Mouse (Mus musculus) left cerebral cortex, adult 2 months (tissue): Measurements from ENCODE around the gene Gmfb. TPM values are rescaled to one million over a fixed set of nuclear protein-coding genes. Genes with fewer than 3 reads are reported as not detected.

ENCODE experiments used
- DNase-seq, 2 experiments: peaks; one replicate each; pipeline ENCODE4 v3.0.0; 2021 to 2022; ENCODE audit warnings: low spot score in 2 of 2, mixed read lengths in 1 of 2; ENCODE audit errors: extremely low spot score in 1 of 2
- H3K27ac ChIP-seq: fragments of 200-600 bp; 2 replicates; pipeline ENCODE4 v1.8.1; 2022
- H3K4me3 ChIP-seq: fragments of 200-600 bp; 2 replicates; pipeline ENCODE4 v1.8.1; 2022
- CTCF ChIP-seq: fragments of 200-600 bp; IDR thresholded peaks from 2 replicates; pipeline ENCODE4 v1.8.1; 2022; ENCODE audit warnings: antibody characterized with exemption, mild to moderate bottlenecking, moderate library complexity
- intact Hi-C: fragments of 180-260 bp; cut with DNase I; formaldehyde crosslinking; loops from one replicate; pipeline ENCODE4 v1.15.1; 2025
- long read RNA-seq, 2 experiments: library from polyadenylated mRNA; stranded (forward); transcript quantifications; one replicate each; pipeline ENCODE4 v2.0.0; 2021; ENCODE audit warnings: borderline mapping rate in 2 of 2
- total RNA-seq, 2 experiments: library from RNA; stranded (reverse); gene quantifications; 2 replicates each; pipeline ENCODE4 v1.2.3; 2021

Gene Gmfb
- total RNA-seq, result 100 to 1,000 TPM; 131 to 133 TPM
- long read RNA-seq, experiment 1, full-length matches to known transcripts, result 268 of 308 reads
- long read RNA-seq, experiment 1, partial matches to known transcripts, result 12 of 308 reads
- long read RNA-seq, experiment 1, other reads (novel, unspliced or antisense), result 28 of 308 reads
- long read RNA-seq, experiment 2, full-length matches to known transcripts, result 157 of 179 reads
- long read RNA-seq, experiment 2, partial matches to known transcripts, result 6 of 179 reads
- long read RNA-seq, experiment 2, other reads (novel, unspliced or antisense), result 16 of 179 reads

DNA sequence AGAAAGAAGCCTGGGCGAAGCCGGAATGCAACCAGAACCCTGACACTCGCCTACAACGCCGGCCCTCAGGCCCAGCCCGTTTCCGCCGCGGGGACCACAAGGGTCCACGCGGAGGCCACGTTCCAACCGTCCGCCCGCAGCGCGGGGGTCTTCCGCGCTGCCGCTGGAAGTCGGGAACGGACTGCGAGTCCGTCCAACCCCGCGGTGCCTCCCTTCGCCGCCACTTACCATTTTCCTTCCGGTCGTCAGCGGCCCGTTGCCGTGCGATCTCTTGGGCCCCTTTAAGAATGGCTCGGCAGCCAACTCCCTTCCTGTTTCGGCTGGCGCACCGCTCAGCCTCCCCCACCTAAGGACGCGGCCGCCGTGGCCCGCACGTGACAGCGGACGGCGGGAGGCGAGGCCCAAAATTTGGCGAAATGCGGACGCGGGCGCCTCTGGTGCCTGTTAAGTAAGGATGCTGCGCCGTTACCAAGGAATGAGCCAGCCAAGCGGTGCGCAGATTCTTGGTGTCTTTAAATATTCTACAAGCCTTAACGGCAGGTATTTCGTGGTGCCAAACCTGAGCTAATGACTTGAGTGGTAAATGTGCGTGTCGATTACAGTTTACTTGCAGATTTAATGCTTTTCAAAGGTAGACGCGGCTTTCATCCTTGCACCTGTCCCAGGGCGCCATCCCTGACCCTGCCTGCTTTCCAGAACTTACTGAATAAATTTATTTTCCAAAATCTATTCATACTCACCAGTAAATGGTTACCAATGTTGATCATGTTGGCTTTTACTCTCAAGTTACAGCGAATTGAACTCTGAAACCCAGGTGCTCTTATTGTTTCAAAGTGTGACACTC is at the start of gene Gmfb:
Gene Gmfb, minus strand, starts transcription at position 370 of the 844 bp plus-strand sequence.
- Histone ChIP-seq H3K27ac (peak within 1 kb of the TSS; percentile 95), H3K4me3 (peak within 1 kb of the TSS; percentile 76)
- intact Hi-C loops, result loop anchor here (1.0 to 2.0 kb wide), 2 partner anchors 10 to 33 kb away; partner anchors contain the start of genes Cgrrf1 and Cnih1
- peak; percentile 97 to 100 for DNase-seq
- peak; percentile 33 for TF ChIP-seq CTCF

DNA sequence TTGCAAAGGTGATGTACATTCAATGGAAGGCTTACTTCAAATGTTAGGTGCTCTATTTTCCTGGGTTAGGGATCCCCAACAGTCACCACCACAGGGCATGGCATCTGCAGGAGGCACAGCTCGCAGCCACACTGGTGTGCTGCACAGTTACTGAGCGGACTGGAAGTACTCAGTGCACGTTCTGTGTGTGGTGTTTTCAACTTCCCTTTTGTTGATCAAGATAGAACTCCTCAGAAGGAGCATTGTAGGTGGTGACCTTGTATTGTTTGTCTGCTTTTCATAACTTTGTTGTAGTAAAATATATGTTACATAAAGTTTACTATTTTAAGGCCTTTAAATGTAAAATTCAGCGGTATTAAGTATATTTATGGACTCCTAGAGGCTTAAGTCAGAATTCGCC is 40.9 kb upstream of the Gmfb start:
- intact Hi-C loops, result no loop called here
- no peak for TF ChIP-seq CTCF
- no peak overlapping the region for H3K27ac ChIP-seq
- no peak for DNase-seq
- no peak overlapping the region for H3K4me3 ChIP-seq

DNA sequence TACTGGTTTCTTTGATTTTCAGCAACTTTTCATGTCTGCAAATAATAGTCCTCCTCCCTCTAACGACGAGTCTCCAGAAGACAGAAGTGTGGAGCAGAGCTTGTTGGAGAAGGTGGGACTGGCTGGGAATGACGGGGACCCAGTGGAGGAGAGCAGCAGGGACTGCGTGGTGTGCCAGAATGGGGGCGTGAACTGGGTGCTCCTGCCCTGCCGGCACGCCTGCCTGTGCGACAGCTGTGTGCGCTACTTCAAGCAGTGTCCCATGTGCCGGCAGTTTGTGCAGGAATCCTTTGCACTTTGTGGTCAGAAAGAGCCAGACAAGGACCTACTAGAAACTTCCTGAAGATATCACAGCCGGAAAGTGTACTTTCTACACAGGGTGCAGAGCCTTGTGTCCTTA is 31.6 kb upstream of the Gmfb start:
- DNase-seq, result no peak
- intact Hi-C loops, result no loop called here
- Histone ChIP-seq H3K27ac (no peak overlapping the region), H3K4me3 (no peak overlapping the region)
- TF ChIP-seq CTCF, result no peak

DNA sequence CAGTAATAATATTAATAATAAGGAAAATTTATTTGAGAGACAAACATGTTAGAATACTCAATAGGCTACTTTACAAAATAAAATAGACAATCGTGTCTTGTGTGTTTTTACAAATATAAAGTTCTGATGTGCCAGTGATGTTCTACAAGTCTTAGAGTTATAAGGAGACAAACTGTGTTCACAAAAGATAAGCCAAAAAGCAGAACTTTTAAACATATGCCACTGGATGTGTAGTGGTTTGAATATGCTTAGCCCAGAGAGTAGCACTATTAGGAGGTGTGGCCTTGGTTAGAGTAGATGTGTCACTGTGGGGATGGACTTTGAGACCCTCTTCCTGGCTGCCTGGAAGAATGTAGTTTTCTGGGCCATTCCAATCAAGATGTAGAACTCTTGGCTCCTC is 27.7 kb upstream of the Gmfb start:
- no peak for DNase-seq
- no peak overlapping the region for H3K27ac ChIP-seq
- intact Hi-C loops, result no loop called here
- no peak for TF ChIP-seq CTCF
- H3K4me3 ChIP-seq, result no peak overlapping the region

DNA sequence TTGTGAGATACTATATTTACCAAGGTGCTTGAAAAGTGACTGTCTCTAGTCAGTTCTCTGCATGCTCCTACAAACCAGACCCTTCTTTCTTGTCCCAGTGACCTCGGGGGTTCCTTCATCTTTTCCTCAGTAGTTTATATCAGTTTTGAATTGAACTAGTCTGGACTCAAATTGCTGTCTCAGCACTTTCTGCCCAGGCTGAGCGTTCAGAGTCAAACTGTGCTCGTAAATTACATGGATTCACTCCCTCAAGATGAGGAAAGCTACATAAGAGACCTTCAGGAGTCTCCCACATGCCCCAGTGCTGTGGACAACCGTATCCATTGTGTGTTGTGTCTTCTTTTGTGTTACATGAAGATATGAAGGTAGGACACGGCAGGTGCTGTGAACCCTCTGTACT is 26.7 kb upstream of the Gmfb start:
- TF ChIP-seq CTCF, result no peak
- intact Hi-C loops, result no loop called here
- no peak overlapping the region for H3K4me3 ChIP-seq
- H3K27ac ChIP-seq, result no peak overlapping the region
- no peak for DNase-seq

DNA sequence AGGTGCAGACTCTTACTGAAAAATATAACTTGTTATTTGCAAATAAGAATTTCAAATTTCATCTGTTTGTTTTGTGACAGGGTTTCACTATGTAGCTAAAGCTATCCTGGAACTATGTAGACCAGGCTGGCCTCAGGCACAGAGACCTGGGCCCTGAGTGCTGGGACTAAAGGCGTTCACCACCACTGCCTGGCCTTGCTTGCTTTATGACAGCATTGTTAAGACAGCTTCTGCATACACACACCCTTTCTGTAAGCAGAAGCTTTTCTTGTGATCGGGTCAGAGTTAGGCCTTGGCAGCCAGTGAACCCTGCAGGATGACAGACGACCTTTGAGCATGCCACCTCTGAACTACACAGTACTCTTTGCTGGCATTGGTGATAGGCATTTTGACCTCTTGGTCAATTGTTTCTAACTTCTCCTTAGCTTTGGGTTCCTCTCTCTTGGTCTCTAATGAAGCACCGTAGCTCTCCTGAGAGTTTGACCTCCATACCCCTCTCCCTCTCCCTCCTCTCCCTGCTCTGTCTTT is 26.1 kb upstream of the Gmfb start:
- intact Hi-C loops, result no loop called here
- Histone ChIP-seq H3K4me3 (no peak overlapping the region), H3K27ac (no peak overlapping the region)
- no peak for TF ChIP-seq CTCF
- no peak for DNase-seq

DNA sequence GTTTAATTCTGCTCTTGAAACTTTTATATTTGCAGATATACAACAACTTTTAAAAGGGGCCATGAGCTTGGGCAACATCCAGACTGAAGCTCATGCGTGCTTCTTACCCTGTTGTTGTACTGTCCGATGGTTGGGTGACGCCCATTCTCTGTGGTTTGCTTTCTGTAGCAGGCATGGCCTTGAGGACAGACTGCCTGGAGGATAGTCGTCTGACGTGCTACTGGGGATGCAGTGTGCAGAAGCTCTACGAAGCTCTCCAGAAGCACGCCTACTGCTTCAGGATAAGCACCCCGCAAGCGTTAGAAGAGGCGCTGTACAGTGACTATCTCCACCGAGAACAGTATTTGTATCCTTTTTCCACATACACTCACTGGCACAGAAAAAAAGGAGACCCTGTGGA is 23.7 kb upstream of the Gmfb start:
- no peak for TF ChIP-seq CTCF
- intact Hi-C loops, result no loop called here
- no peak for DNase-seq

DNA sequence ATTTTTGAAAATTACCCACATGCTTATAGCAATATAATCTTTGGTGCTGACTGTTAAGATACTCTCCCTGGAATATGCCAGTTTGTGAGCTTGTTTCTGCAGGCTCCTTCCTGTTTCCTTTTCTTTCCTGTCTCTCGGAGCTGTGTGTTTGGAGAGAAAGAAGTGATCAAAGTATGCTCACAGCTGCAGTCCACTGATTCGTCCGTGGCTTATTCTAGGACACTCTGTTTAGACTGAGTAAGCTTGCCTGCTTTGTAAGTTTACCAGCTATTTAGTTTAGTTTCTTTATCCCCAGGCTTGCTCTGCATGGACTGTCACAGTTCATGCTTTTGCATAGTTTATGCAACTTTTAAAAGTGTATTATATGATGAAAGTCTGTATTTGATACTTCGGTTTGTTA is 17.3 kb upstream of the Gmfb start:
- Histone ChIP-seq H3K27ac (no peak overlapping the region), H3K4me3 (no peak overlapping the region)
- DNase-seq, result no peak
- intact Hi-C loops, result no loop called here
- TF ChIP-seq CTCF, result no peak

More for the DNA sequence above, 23.7 kb upstream of the Gmfb start:
- Histone ChIP-seq H3K27ac (no peak overlapping the region), H3K4me3 (no peak overlapping the region)

DNA sequence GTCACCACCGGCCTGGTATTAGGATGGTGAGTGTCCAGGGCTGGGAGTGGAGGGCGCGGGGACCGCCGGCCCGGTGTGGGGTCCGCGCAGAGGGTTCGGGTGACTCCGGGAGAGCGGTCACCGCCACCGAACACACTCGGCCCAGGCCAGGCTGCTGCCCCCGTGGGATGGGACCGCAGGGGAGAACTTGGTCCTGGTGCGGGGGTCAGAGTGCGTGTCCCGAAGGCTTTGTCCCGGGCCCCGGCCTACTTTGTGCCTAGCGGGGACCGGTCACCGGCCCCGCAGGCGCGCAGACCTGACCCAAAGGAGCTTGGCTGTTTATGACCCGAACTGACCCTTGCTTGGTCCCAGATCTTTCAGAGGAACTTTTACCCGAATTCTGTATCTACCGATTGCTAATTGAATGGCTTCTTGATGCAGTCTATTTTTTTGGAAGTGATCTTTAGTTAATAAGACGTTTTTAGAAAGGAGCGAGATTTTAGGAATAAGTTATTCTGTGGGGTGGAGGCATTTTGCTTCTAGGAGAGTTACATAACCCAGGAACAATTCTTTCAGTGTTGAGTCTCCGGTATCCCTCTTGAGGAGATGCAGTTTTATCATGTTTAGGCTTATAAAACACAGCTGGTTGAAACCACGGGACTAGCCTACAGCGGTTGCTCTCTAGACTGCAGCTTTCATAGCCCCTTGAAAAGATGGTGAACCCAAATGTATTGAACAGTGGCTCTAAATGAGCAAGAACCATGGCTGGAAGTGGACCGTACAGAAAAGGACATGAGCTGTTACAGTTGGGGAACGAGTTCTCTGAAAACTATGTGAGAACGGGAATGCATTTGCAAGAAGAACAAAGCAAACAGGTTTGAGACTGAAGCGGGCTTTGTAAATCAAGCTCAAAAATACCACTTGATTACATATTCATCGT is 10.6 kb upstream of the Gmfb start:
- H3K27ac ChIP-seq, result peak overlapping the region; percentile 87
- peak in 1 of 2 experiments; percentile 22 for DNase-seq
- intact Hi-C loops, result loop anchor here (1.0 to 5.0 kb wide), 2 partner anchors 10 to 255 kb away; partner anchors contain the start of gene Gmfb
- peak overlapping the region; percentile 99 for H3K4me3 ChIP-seq
- TF ChIP-seq CTCF, result no peak; the same call in 1 of the 2 replicates

DNA sequence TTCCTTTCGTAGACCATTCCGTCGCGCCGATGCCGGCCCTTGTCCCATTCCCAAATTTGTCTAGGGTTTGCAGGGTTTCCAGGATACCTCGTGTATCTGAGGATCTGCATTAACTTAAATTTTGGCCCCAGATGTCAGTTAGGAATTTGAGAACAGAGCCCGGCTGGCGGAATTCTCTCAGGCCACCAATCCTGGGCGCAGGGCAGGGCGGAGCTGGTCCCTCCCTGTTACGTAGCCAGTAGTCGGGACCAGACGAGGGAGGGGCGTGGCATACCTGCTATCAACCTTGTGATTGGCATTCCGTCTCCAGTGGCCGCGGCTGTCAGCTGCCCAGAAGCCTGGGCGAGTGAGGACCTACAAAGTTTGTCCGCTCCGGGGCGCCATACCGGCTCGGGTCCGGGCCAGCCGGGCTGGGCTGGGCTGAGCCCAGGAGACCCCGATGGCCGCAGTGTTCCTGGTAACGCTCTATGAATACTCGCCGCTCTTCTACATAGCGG is 9.8 kb upstream of the Gmfb start, which contains the start of gene Cgrrf1:
Gene Cgrrf1, plus strand, starts transcription at position 289 of the 497 bp plus-strand sequence.
- intact Hi-C loops, result loop anchor here (1.0 to 5.0 kb wide), 2 partner anchors 10 to 255 kb away; partner anchors contain the start of gene Gmfb
- peak; percentile 92 to 93 for DNase-seq
- Histone ChIP-seq H3K4me3 (peak within 1 kb of the TSS; percentile 99), H3K27ac (peak within 1 kb of the TSS; percentile 87)
- peak; percentile 47 for TF ChIP-seq CTCF

DNA sequence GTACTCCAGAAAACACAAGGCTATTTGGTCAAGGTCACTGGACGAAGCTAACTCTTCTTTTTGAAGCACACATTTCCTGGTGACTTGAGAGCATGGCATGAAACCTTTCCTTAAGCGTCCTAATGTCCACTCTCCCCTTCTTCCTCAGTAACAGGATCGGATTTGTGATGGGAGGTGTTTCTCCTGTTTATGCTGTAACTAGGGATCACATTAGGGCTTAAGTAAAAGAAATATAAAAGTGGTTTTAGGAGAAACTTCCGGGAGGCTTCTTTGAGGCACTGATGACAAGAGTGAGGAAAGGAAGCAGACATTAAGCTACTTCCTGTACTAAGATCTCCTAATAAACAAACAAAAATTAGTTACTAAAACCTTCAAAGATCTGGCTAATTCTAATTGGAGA is 9.3 kb upstream of the Gmfb start:
- DNase-seq, result no peak
- H3K4me3 ChIP-seq, result peak overlapping the region; percentile 99
- TF ChIP-seq CTCF, result no peak
- intact Hi-C loops, result loop anchor here (5.0 kb wide), 1 partner anchor 256 kb away; no protein-coding TSS in a partner anchor
- no peak overlapping the region; the same call in 1 of the 2 replicates for H3K27ac ChIP-seq
